Mouse (Mus musculus): ENCODE results near the gene 4931428L18Rik. TPM values are rescaled to one million over a fixed set of nuclear protein-coding genes. Genes with fewer than 3 reads are reported as not detected.

The 4931428L18Rik gene
- total RNA-seq, 2 experiments from 2014 or later: not detected

DNA sequence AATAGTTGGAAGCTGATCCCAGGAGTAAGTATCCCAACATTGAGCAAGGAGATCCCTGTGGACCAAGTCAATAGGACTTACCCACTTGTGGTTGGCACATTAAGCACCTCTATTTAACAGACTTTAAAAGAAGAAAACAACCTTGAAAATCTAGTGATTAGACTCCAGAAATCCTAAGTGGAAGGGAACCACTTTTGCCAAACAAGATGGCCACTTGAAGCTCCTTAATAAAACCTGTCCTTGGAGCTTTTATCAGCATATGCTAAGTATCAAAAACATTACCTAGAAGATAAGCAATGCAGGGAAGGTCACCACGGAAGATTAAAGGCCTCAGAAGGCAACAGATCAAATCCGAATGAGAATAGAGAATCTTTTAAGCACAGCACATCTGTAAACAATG, 270.7 kb downstream of the 4931428L18Rik start:
- DNase-seq: no peak
- intact Hi-C loops (cut with DNase I; ENCODE audit: low total_unique reads): loop anchor here (5.0 kb wide), 1 partner anchor 74 kb away; no protein-coding TSS in a partner anchor

DNA sequence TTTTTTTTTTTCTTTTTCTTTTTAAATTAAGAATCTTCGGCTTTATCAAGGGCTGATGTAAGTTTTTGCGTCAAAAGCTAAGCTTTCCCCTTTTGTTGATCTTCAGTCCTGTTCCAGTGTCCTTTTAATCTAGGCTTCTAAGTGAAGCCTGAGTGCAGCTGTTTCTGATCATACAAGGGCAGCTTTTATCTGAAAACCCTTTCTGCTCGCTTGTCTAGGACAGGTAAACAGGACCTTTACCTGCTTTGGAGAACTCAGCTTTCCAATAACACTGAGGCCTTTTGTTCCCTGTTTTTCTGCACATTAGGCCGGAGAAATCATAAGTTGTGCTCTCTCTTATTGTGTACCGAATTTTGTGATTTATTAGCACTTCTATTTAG, 272.0 kb downstream of the 4931428L18Rik start:
- DNase-seq: no peak
- intact Hi-C loops (cut with DNase I; ENCODE audit: low total_unique reads): loop anchor here (5.0 kb wide), 1 partner anchor 73 kb away; no protein-coding TSS in a partner anchor

- intact Hi-C loops (cut with DNase I; ENCODE audit: low total_unique reads): loop anchor here (5.0 kb wide), 1 partner anchor 73 kb away; no protein-coding TSS in a partner anchor
- DNase-seq: peak; percentile 98
Measured at GRCm38 (mm10) chr1:30949710-30950455, 272.6 kb downstream of the 4931428L18Rik start.

DNA sequence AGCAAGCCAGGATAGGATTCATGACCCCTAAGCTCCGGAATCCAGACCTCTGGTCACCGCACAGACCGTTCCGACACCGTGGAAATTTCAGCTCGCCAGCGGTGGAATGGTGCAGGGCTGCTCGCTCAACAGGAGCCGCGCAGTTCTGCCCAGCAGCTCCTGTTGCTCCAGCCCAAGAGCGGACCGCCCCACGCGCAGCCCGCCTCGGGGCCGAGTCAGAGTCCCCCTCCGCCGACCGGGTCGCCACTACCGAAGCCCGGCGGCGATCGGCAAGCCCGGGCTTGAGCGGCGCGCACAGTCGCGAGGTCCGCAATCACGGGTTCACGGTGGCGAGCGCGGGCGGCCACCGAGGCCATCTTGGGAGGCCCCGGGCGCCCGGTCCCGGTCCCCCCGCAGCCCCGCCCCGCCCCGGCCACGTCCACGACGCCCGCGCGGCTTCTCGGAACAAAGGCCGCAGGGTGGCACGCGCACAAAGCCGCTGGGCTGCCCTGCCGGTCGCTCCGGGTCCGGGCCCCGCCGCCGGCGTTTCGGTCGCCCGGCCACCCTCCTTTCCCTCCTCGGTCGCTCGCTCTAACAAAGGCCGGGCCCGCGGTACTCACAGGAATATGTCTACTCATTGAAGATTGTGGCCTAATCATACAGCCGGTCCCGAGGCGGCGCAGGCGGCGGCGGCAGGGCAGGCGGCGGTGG, 273.4 kb downstream of the 4931428L18Rik start:
- intact Hi-C loops (cut with DNase I; ENCODE audit: low total_unique reads): no loop called here
- DNase-seq: peak; percentile 62

DNA sequence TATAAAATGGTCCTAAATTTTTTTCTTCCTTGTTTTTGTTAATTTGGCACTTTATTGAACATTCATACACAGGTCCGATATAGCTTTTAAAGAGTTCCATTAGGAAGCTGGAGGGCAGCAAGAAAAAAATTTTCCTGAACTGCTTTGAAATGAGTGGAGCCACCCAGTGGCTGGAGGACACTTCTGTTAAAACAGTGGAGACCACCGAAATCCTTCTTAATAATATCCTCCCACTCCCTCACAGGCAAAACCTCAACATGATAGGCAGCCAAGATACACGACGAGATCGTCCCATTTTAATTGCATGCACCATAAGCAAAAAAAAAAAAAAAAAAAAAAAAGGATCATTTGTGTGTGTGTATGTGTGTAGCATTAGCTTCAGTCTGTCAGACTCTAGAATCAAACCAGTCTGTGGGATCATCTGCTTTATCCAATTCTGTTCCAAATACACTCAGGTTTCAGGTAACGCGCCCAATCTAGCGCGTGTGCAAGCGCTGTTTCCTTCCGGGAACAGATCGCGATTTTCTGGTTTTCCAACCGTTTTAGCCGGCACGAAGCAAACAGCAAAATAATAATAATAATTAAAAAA, 274.0 kb downstream of the 4931428L18Rik start:
- intact Hi-C loops (cut with DNase I; ENCODE audit: low total_unique reads): no loop called here
- peak; percentile 10 for DNase-seq

Other genes with a start within 250 kb of the 4931428L18Rik start
- not detected for gene AC153137.1, start 244.7 kb downstream of the 4931428L18Rik start, total RNA-seq (2021)
- not detected for gene Lgsn, start 46.3 kb downstream of the 4931428L18Rik start, total RNA-seq (2021)
- gene Pih1d3, start 154 bp upstream of the 4931428L18Rik start, total RNA-seq (2021): not detected

All from gastrocnemius, postnatal 14 days (tissue).